Mouse (Mus musculus): ENCODE measurements around the gene Magi1. TPM values are rescaled to one million over a fixed set of nuclear protein-coding genes. Genes with fewer than 3 reads are reported as not detected.
A peak's percentile ranks its signal among the peaks of the same experiment; 100 is the strongest.

The Magi1 gene
- polyA plus RNA-seq, 1 experiment from 2014 or later, result 1.9 TPM

GRCm38 (mm10) chr6:94180331-94181150 lies 103.2 kb downstream of the Magi1 start:
- 74% methylated on average over 14 of the region's 14 CpGs for WGBS (ENCODE audit: insufficient replicate concordance)
- H3K27me3 ChIP-seq (ENCODE audit: insufficient read depth, low read length), result no peaks in the 10 kb centered on the region
- no peak overlapping the region for H3K4me2 ChIP-seq (ENCODE audit: low read depth, low read length)
- no peak overlapping the region for H3K9ac ChIP-seq (replicated peaks)
- no peaks in the 10 kb centered on the region for H3K36me3 ChIP-seq (replicated peaks; ENCODE audit: insufficient read depth, low read length)
- no peak overlapping the region for H3K4me3 ChIP-seq (ENCODE audit: low read depth, low read length)
- DNase-seq, result no peak
- TF ChIP-seq CTCF (IDR thresholded peaks at IDR 0.05; ENCODE audit: low read depth) (no peak), EP300 (IDR thresholded peaks at IDR 0.05; ENCODE audit: low read depth) (no peak)
- peaks cover 6% of the 10 kb centered on the region; the same call in 1 of the 2 replicates for H3K4me1 ChIP-seq (ENCODE audit: insufficient read depth)
- H3K27ac ChIP-seq (ENCODE audit: low read depth), result no peak overlapping the region
- no peaks in the 10 kb centered on the region for H3K9me3 ChIP-seq (ENCODE audit: low read length)
- no peak for ATAC-seq

- H3K27me3 ChIP-seq (ENCODE audit: insufficient read depth, low read length), result no peaks in the 10 kb centered on the region
- H3K4me1 ChIP-seq (ENCODE audit: insufficient read depth), result peaks cover 6% of the 10 kb centered on the region; the same call in 1 of the 2 replicates
- no peak overlapping the region for H3K27ac ChIP-seq (ENCODE audit: low read depth)
- ATAC-seq (no peak), DNase-seq (no peak)
- no peaks in the 10 kb centered on the region for H3K9me3 ChIP-seq (ENCODE audit: low read length)
- H3K9ac ChIP-seq (replicated peaks), result no peak overlapping the region
- no peak overlapping the region for H3K4me2 ChIP-seq (ENCODE audit: low read depth, low read length)
- no peaks in the 10 kb centered on the region for H3K36me3 ChIP-seq (replicated peaks; ENCODE audit: insufficient read depth, low read length)
- no peak for TF ChIP-seq CTCF (IDR thresholded peaks at IDR 0.05; ENCODE audit: low read depth)
- TF ChIP-seq EP300 (IDR thresholded peaks at IDR 0.05; ENCODE audit: low read depth), result no peak
- WGBS (ENCODE audit: insufficient replicate concordance), result 68% methylated on average over 3 of the region's 3 CpGs
- no peak overlapping the region for H3K4me3 ChIP-seq (ENCODE audit: low read depth, low read length)
These were observed 106.2 kb downstream of the Magi1 start for GRCm38 (mm10) chr6:94177559-94177958.

- DNase-seq (no peak), ATAC-seq (no peak)
- no peak overlapping the region for H3K4me2 ChIP-seq (ENCODE audit: low read depth, low read length)
- 28% methylated on average over 4 of the region's 4 CpGs for WGBS (ENCODE audit: insufficient replicate concordance)
- no peak overlapping the region for H3K9ac ChIP-seq (replicated peaks)
- no peaks in the 10 kb centered on the region for H3K36me3 ChIP-seq (replicated peaks; ENCODE audit: insufficient read depth, low read length)
- no peaks in the 10 kb centered on the region for H3K4me1 ChIP-seq (ENCODE audit: insufficient read depth)
- H3K27me3 ChIP-seq (ENCODE audit: insufficient read depth, low read length), result no peaks in the 10 kb centered on the region
- no peaks in the 10 kb centered on the region for H3K9me3 ChIP-seq (ENCODE audit: low read length)
- TF ChIP-seq CTCF (IDR thresholded peaks at IDR 0.05; ENCODE audit: low read depth) (no peak), EP300 (IDR thresholded peaks at IDR 0.05; ENCODE audit: low read depth) (no peak)
- H3K4me3 ChIP-seq (ENCODE audit: low read depth, low read length), result no peak overlapping the region
- H3K27ac ChIP-seq (ENCODE audit: low read depth), result no peak overlapping the region
These were observed 107.0 kb downstream of the Magi1 start for GRCm38 (mm10) chr6:94176705-94177104.

GRCm38 (mm10) chr6:94171250-94171649 lies 112.5 kb downstream of the Magi1 start:
- no peak for ATAC-seq
- Histone ChIP-seq H3K4me1 (ENCODE audit: insufficient read depth) (peaks cover 8% of the 10 kb centered on the region; the same call in 1 of the 2 replicates), H3K4me3 (ENCODE audit: low read depth, low read length) (no peak overlapping the region), H3K9me3 (ENCODE audit: low read length) (no peaks in the 10 kb centered on the region), H3K9ac (replicated peaks) (no peak overlapping the region), H3K27ac (ENCODE audit: low read depth) (no peak overlapping the region), H3K4me2 (ENCODE audit: low read depth, low read length) (no peak overlapping the region), H3K27me3 (ENCODE audit: insufficient read depth, low read length) (no peaks in the 10 kb centered on the region), H3K36me3 (replicated peaks; ENCODE audit: insufficient read depth, low read length) (no peaks in the 10 kb centered on the region)
- TF ChIP-seq CTCF (IDR thresholded peaks at IDR 0.05; ENCODE audit: low read depth) (no peak), EP300 (IDR thresholded peaks at IDR 0.05; ENCODE audit: low read depth) (no peak)
- 41% methylated on average over 8 of the region's 8 CpGs for WGBS (ENCODE audit: insufficient replicate concordance)
- DNase-seq, result no peak

GRCm38 (mm10) chr6:94169581-94170194 lies 114.0 kb downstream of the Magi1 start:
- ATAC-seq, result peak; percentile 79

GRCm38 (mm10) chr6:94165951-94166350 lies 117.8 kb downstream of the Magi1 start:
- Histone ChIP-seq H3K4me3 (ENCODE audit: low read depth, low read length) (no peak overlapping the region), H3K9me3 (ENCODE audit: low read length) (no peaks in the 10 kb centered on the region), H3K9ac (replicated peaks) (no peak overlapping the region), H3K27ac (ENCODE audit: low read depth) (no peak overlapping the region), H3K4me2 (ENCODE audit: low read depth, low read length) (no peak overlapping the region), H3K4me1 (ENCODE audit: insufficient read depth) (peaks cover 13% of the 10 kb centered on the region; the same call in 1 of the 2 replicates), H3K36me3 (replicated peaks; ENCODE audit: insufficient read depth, low read length) (no peaks in the 10 kb centered on the region), H3K27me3 (ENCODE audit: insufficient read depth, low read length) (no peaks in the 10 kb centered on the region)
- ATAC-seq, result 0 out of 2 replicates have a peak, but pooled peaks have one; percentile 28
- 74% methylated on average over 1 of the region's 1 CpGs for WGBS (ENCODE audit: insufficient replicate concordance)
- TF ChIP-seq CTCF (IDR thresholded peaks at IDR 0.05; ENCODE audit: low read depth) (no peak), EP300 (IDR thresholded peaks at IDR 0.05; ENCODE audit: low read depth) (no peak)
- DNase-seq, result no peak

More at GRCm38 (mm10) chr6:94169581-94170194, 114.0 kb downstream of the Magi1 start:
- Histone ChIP-seq H3K27me3 (ENCODE audit: insufficient read depth, low read length) (no peaks in the 10 kb centered on the region), H3K36me3 (replicated peaks; ENCODE audit: insufficient read depth, low read length) (no peaks in the 10 kb centered on the region), H3K9ac (replicated peaks) (no peak overlapping the region), H3K27ac (ENCODE audit: low read depth) (peak overlapping the region; percentile 64), H3K4me3 (ENCODE audit: low read depth, low read length) (no peak overlapping the region), H3K9me3 (ENCODE audit: low read length) (no peaks in the 10 kb centered on the region), H3K4me2 (ENCODE audit: low read depth, low read length) (no peak overlapping the region), H3K4me1 (ENCODE audit: insufficient read depth) (peaks cover 13% of the 10 kb centered on the region; the same call in 1 of the 2 replicates)
- 56% methylated on average over 9 of the region's 9 CpGs for whole genome bisulfite sequencing (ENCODE audit: insufficient replicate concordance)
- peak; percentile 36 for TF ChIP-seq CTCF (IDR thresholded peaks at IDR 0.05; ENCODE audit: low read depth)
- TF ChIP-seq EP300 (IDR thresholded peaks at IDR 0.05; ENCODE audit: low read depth), result no peak
- DNase-seq, result no peak
